Mouse (Mus musculus): ENCODE results near the gene Adcy10. TPM values are rescaled to one million over a fixed set of nuclear protein-coding genes. Genes with fewer than 3 reads are reported as not detected.

Gene Adcy10
- total RNA-seq, 2 experiments from 2014 or later: not detected

DNA sequence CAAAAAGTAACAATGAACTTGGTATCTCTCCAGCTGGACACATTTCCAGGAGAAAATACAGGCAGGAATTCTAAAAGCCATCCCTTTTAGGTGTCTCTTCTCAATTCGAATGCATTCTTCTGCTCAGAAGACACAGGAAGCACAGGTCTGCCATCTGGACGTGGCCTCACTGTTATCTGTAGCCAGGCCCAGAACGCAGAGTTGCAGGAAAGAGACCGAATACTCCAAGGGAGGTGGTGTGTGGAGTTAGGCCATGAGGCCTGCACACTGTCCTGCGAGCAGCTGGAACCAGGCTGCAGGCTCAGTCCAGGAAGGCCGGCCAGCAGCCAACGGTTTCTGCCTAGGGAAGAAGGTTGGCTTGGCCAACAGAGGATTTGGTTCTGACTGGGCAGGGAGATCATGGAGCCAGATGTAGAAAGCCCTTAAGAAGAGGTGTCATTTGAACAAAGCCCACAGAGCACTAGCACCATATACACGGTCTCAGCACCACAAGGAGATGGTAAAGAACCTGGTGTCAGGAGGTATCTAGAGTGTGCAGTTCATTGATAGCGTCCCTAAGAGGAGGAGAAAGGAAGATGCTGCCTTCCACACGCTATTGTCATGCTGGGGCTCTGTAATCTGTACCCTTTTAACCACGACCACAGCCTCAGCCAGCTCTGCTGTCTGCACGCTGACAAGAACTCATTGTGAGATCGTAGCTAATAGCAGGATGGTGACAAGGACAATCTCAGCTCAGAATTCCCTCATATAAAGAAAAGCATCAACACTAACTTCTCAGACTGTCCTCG, 107.5 kb downstream of the Adcy10 start:
- peak; percentile 35 to 56 for DNase-seq
- intact Hi-C loops (cut with DNase I): no loop called here

DNA sequence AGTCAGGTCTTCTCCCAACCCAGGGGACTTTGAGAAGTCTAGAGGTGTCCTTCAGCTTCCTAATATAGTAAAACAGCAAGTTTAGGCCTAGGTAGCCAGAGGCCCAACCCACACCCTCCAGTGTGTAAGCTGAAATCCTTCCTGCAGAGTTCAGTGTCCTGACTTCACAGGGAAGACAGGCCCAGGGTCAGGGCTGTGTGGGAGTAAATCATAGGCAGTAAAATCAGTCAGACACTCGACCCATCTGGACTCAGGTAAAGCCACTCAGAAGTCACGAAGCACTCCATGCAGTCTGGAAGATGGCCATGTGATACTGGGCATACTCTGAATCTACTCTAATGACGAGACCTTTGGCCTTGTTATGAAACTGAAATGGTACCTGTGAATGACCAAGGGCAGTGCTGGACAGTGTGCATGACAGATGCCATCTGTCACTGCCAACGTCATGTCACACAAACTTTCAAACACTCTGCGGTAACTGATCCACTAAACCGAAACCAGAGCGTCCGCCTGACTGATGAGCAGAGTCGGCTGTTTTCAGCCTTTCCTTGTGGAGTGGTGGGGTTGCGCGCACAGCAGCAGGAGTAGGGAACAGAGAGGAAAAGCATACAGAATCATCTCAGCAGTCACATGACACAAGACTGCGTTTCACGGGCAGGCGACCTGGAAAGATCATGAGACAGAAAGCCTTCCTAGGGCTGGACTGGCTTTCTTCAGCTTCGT, 109.9 kb downstream of the Adcy10 start:
- no peak for DNase-seq
- intact Hi-C loops (cut with DNase I): no loop called here

GRCm38 (mm10) chr1:165601775-165602280, 116.8 kb downstream of the Adcy10 start:
- intact Hi-C loops (cut with DNase I): no loop called here
- DNase-seq: no peak

DNA sequence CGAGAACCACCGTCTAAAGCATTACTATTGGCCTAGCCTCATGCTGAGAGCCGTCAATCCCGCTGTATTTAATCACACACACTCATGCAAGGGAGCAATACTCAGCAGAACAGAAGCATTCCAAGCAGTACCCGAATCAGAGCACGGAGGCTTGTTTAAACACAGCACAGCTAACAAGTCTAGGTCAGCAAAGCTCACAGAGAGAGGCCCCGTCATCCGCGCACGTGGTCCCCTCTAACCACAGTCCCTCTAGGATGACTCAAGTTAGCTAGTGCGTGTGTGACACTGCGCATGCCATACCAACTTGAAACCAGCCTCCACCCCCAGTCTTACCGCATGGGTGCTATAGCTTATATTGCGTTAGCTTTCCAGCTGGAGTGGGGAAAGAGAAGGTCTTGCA, 118.2 kb downstream of the Adcy10 start:
- intact Hi-C loops (cut with DNase I): no loop called here
- DNase-seq: no peak

- no peak for DNase-seq
- intact Hi-C loops (cut with DNase I): no loop called here
These were observed 119.2 kb downstream of the Adcy10 start for GRCm38 (mm10) chr1:165604203-165604602.

GRCm38 (mm10) chr1:165605108-165605507, 120.1 kb downstream of the Adcy10 start:
- intact Hi-C loops (cut with DNase I): no loop called here

GRCm38 (mm10) chr1:165605774-165606173, 120.8 kb downstream of the Adcy10 start:
- intact Hi-C loops (cut with DNase I): no loop called here
- no peak for DNase-seq

More at GRCm38 (mm10) chr1:165605108-165605507, 120.1 kb downstream of the Adcy10 start:
- DNase-seq: no peak

GRCm38 (mm10) chr1:165608904-165609303, 123.9 kb downstream of the Adcy10 start:
- intact Hi-C loops (cut with DNase I): no loop called here
- no peak for DNase-seq

DNA sequence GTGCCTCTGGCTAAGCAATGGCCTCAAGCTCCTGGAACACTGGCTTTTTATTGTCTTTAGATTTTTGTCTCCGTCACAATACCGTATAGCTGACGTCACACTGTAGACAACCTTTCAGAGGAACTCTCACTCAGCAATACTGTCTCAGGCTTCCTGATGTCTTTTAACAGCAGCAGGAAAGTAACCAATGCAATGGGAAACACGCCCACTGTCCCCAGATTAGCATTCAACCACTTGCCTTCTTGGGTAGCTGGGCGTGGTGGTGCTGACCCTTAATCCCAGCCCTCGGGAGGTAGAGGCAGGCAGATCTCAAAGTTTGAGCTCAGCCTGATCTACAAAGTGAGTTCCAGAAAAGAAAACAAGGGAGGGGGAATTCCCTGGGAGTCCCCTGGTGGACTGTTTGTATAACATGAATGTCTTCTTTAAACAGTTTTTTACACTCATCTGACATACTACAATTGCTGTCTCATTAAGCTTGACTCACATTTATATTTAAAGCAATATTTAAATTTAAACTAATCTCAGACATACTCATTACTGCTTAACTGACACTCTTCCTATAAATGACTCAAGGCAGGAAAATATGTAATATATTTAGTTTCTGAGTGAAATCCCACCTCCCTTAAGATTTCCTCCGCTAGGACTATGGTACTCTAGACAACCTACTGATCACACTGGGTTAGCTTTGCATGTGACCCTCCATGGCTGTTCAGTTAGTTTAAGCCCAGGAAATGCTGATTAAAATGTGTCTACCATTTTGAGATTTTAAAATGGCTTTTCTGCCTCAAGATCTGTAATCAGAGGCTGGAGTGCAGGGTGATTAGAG, 124.7 kb downstream of the Adcy10 start:
- intact Hi-C loops (cut with DNase I): no loop called here
- DNase-seq: no peak

DNA sequence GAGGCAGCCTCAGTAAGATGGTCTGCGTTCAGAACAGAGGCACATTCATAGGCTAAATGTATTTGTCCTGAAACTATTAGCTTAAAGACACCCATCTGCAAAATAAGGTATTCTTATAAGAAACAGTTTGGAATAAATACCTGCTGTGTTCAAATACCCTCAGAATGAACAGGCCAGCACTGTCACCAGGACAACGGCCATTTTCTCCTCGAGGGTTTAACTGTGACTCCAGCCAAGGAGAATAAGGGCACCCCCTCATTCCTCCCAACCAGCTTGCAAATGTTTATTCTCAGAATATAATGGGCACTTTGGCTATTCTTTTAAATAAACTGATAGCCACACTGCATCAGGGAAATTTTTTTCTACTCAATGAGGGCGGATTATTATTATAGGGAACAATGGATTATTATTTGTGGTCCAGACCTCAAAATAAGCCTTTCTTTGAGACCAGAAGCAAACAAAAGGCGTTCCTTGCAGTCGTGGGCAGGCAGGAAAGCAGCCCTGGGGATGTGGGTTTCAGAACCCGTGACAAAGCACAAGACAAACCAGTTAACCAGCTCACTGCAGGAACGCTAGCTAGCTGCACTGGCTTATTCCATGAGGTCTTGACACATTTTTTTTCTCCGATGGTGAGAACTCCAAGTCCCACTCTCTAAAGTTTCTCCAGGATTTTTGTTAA, 125.5 kb downstream of the Adcy10 start:
- intact Hi-C loops (cut with DNase I): no loop called here
- no peak for DNase-seq

GRCm38 (mm10) chr1:165612714-165613113, 127.7 kb downstream of the Adcy10 start:
- DNase-seq: no peak
- intact Hi-C loops (cut with DNase I): no loop called here

DNA sequence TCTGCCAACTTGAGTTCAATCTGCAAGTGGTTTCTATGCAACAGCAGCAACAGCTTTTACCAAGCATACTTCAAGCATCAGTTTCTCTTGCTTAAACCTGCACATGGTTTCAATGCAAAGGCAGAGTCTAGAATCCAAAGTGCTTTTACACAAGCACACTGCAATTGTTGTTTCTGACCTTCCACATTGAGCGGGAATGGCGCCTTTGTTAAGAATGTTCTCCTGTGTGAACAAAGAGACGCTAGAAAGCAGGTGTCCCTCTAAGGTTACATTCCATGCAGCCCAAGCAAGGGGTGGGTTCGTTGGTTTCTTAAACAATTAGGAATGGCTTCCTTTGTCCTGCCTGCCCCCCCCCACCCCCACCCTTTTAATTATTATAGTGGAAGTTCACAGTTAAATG, 128.9 kb downstream of the Adcy10 start:
- no peak for DNase-seq
- intact Hi-C loops (cut with DNase I): no loop called here

- intact Hi-C loops (cut with DNase I): no loop called here
These were observed 129.8 kb downstream of the Adcy10 start for GRCm38 (mm10) chr1:165614793-165615192.

DNA sequence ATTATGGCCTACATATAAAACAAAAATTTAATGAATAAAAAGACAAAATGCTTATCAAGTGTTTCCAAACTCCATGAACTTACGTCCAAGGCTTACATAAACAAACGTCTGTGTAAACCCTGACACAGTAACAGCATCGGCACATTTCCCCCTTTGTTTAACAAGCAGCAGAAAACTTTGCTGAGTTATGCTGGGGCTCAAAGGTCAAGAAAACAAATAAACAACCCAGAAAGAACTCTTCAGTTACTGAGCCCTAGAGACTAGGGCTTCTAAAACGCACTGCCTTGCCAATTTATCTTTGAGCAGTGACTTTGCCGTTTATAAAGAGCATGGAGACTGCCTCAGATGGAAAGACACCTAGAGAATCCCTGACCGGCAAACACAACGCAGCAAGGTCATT, 131.7 kb downstream of the Adcy10 start:
- intact Hi-C loops (cut with DNase I): no loop called here
- DNase-seq: peak in 1 of 2 experiments; percentile 24

More at GRCm38 (mm10) chr1:165614793-165615192, 129.8 kb downstream of the Adcy10 start:
- DNase-seq: no peak

GRCm38 (mm10) chr1:165617166-165617891, 132.3 kb downstream of the Adcy10 start:
- DNase-seq: peak; percentile 31 to 34
- intact Hi-C loops (cut with DNase I): no loop called here

GRCm38 (mm10) chr1:165618201-165618624, 133.2 kb downstream of the Adcy10 start:
- DNase-seq: peak; percentile 71 to 72
- intact Hi-C loops (cut with DNase I): loop anchor here (2.0 kb wide), 1 partner anchor 29 kb away; no protein-coding TSS in a partner anchor

GRCm38 (mm10) chr1:165625058-165625457, 140.1 kb downstream of the Adcy10 start:
- no peak for DNase-seq
- intact Hi-C loops (cut with DNase I): no loop called here

- intact Hi-C loops (cut with DNase I): no loop called here
These were observed 140.9 kb downstream of the Adcy10 start for GRCm38 (mm10) chr1:165625896-165626295.

More at GRCm38 (mm10) chr1:165625896-165626295, 140.9 kb downstream of the Adcy10 start:
- no peak for DNase-seq
